Mouse (Mus musculus) left cerebral cortex, postnatal 36 days (tissue): ENCODE measurements around the gene Dmrta1. TPM values are rescaled to one million over a fixed set of nuclear protein-coding genes. Genes with fewer than 3 reads are reported as not detected.
"Not testable (repeated sequence)": the region's sequence is repeated elsewhere in the genome, so short reads cannot be mapped to it uniquely, and the experiment has no call there.

Source experiments
- DNase-seq, 2 experiments: peaks; one replicate each; pipeline ENCODE4 v3.0.0; 2021 to 2022; ENCODE audit warnings: low spot score in 2 of 2, mixed read lengths in 1 of 2
- intact Hi-C: fragments of 180-260 bp; cut with DNase I; formaldehyde crosslinking; loops from one replicate; pipeline ENCODE4 v1.15.1; 2025
- total RNA-seq, 2 experiments: library from RNA; stranded (reverse); gene quantifications; 2 replicates each; pipeline ENCODE4 v1.2.3; 2021

Gene Dmrta1
- total RNA-seq, 2 experiments from 2014 or later, result 0.27 to 0.37 TPM

- intact Hi-C loops, DNase-seq: not testable (repeated sequence)
Observed at GRCm38 (mm10) chr4:89723526-89724190, 44.4 kb downstream of the Dmrta1 start.
